Mouse (Mus musculus) cerebellum, postnatal 25 days (tissue): ENCODE results near the gene Optc.

Source experiments
- DNase-seq, 2 experiments: peaks; one replicate each; pipeline ENCODE4 v3.0.0; 2021; ENCODE audit warnings: mixed read lengths in 2 of 2

Optc gene

GRCm38 (mm10) chr1:133917456-133918087, 9.8 kb upstream of the Optc start:
- DNase-seq, result no peak

- peak in 1 of 2 experiments; percentile 46 for DNase-seq
Observed at GRCm38 (mm10) chr1:133915723-133916355, 8.0 kb upstream of the Optc start.

- no peak for DNase-seq
Observed at GRCm38 (mm10) chr1:133915115-133915514, 7.3 kb upstream of the Optc start.

GRCm38 (mm10) chr1:133913018-133913417, 5.2 kb upstream of the Optc start:
- no peak for DNase-seq

- peak; percentile 75 to 87 for DNase-seq
Observed at GRCm38 (mm10) chr1:133911456-133911855, 3.7 kb upstream of the Optc start.

- DNase-seq, result peak in 1 of 2 experiments; percentile 50
Observed at GRCm38 (mm10) chr1:133911008-133911407, 3.2 kb upstream of the Optc start.

GRCm38 (mm10) chr1:133910108-133910507, 2.3 kb upstream of the Optc start:
- no peak for DNase-seq

GRCm38 (mm10) chr1:133908659-133909575, 1.1 kb upstream of the Optc start:
- peak; percentile 54 to 81 for DNase-seq

GRCm38 (mm10) chr1:133906420-133906819, 1.4 kb downstream of the Optc start:
- DNase-seq, result no peak

GRCm38 (mm10) chr1:133900825-133901224, 7.0 kb downstream of the Optc start:
- peak; percentile 80 to 84 for DNase-seq

GRCm38 (mm10) chr1:133899043-133899542, 8.7 kb downstream of the Optc start:
- DNase-seq, result no peak

- no peak for DNase-seq
Observed at GRCm38 (mm10) chr1:133897293-133897692, 10.5 kb downstream of the Optc start.

GRCm38 (mm10) chr1:133891489-133891888, 16.3 kb downstream of the Optc start:
- no peak for DNase-seq

GRCm38 (mm10) chr1:133889949-133890598, 17.7 kb downstream of the Optc start:
- DNase-seq, result no peak

- DNase-seq, result no peak
Observed at GRCm38 (mm10) chr1:133887538-133888250, 20.1 kb downstream of the Optc start.

- peak; percentile 73 to 75 for DNase-seq
Observed at GRCm38 (mm10) chr1:133887044-133887443, 20.8 kb downstream of the Optc start.

GRCm38 (mm10) chr1:133886431-133886830, 21.4 kb downstream of the Optc start:
- peak in 1 of 2 experiments; percentile 39 for DNase-seq

GRCm38 (mm10) chr1:133885811-133886210, 22.0 kb downstream of the Optc start:
- DNase-seq, result no peak

- DNase-seq, result no peak
Observed at GRCm38 (mm10) chr1:133884746-133885145, 23.1 kb downstream of the Optc start.

GRCm38 (mm10) chr1:133884090-133884489, 23.7 kb downstream of the Optc start:
- no peak for DNase-seq

GRCm38 (mm10) chr1:133882283-133883217, 25.2 kb downstream of the Optc start:
- DNase-seq, result no peak
